Mouse (Mus musculus): ENCODE results near the gene Gm21988. TPM values are rescaled to one million over a fixed set of nuclear protein-coding genes. Genes with fewer than 3 reads are reported as not detected.

Gm21988 gene
- total RNA-seq (2014; rRNA removed) (3.4 and 5.5 TPM in 2 replicates), polyA plus RNA-seq (2015; fragmentation: Nextera tagmentation; extraction: Ambion mirVana) (18.6 and 20.1 TPM in 2 replicates)

- Histone ChIP-seq H3K4me1 (ENCODE audit: insufficient read depth, low read length) (peaks cover 9% of the 10 kb centered on the region; the same call in 1 of the 2 replicates), H3K27me3 (ENCODE audit: insufficient read depth, low read length) (0 out of 2 replicates have a peak, but pooled peaks cover 2% of the 10 kb centered on the region), H3K9me3 (ENCODE audit: low read length) (no peaks in the 10 kb centered on the region), H3K27ac (ENCODE audit: low read depth, low read length) (peak within 1 kb of the TSS; percentile 92), H3K4me2 (ENCODE audit: low read depth, low read length, poor library complexity, severe bottlenecking) (peak within 1 kb of the TSS; percentile 88), H3K36me3 (ENCODE audit: insufficient read depth, low read length) (peaks cover 12% of the 10 kb centered on the region; the same call in 1 of the 2 replicates), H3K9ac (replicated peaks; ENCODE audit: low read length, poor library complexity, severe bottlenecking) (peak within 1 kb of the TSS; percentile 86), H3K4me3 (ENCODE audit: low read depth, low read length) (peak within 1 kb of the TSS; percentile 77)
- ATAC-seq (ENCODE audit: low FRiP score) (peak; percentile 52), DNase-seq (ENCODE audit: low spot score) (peak; percentile 89)
- WGBS: under 1% methylated on average over 31 of the region's 35 CpGs
- TF ChIP-seq CTCF (IDR thresholded peaks at IDR 0.05): no peak
Measured at GRCm38 (mm10) chr11:70239541-70240279, at the start of gene Gm21988, which contains the start of gene Rnasek. Gene Gm21988 (minus strand): TSS chr11:70239830. Gene Rnasek (minus strand): TSS chr11:70239842.

- no peak overlapping the region for H3K27ac ChIP-seq (ENCODE audit: low read depth, low read length)
- H3K4me1 ChIP-seq (ENCODE audit: insufficient read depth, low read length): no peaks in the 10 kb centered on the region
- H3K36me3 ChIP-seq (ENCODE audit: insufficient read depth, low read length): no peaks in the 10 kb centered on the region
- H3K4me3 ChIP-seq (ENCODE audit: low read depth, low read length): no peak overlapping the region
- peak; percentile 22 for DNase-seq (ENCODE audit: low spot score)
- WGBS: 25% methylated on average over 6 of the region's 6 CpGs
- no peak for TF ChIP-seq CTCF (IDR thresholded peaks at IDR 0.05)
- H3K9ac ChIP-seq (replicated peaks; ENCODE audit: low read length, poor library complexity, severe bottlenecking): no peak overlapping the region
- no peaks in the 10 kb centered on the region for H3K9me3 ChIP-seq (ENCODE audit: low read length)
- ATAC-seq (ENCODE audit: low FRiP score): no peak
- H3K27me3 ChIP-seq (ENCODE audit: insufficient read depth, low read length): no peaks in the 10 kb centered on the region
- H3K4me2 ChIP-seq (ENCODE audit: low read depth, low read length, poor library complexity, severe bottlenecking): no peak overlapping the region
Measured at GRCm38 (mm10) chr11:70289236-70289635, 49.6 kb upstream of the Gm21988 start.

GRCm38 (mm10) chr11:70288102-70288501 lies 48.5 kb upstream of the Gm21988 start:
- no peak for ATAC-seq (ENCODE audit: low FRiP score)
- TF ChIP-seq CTCF (IDR thresholded peaks at IDR 0.05): no peak
- Histone ChIP-seq H3K4me3 (ENCODE audit: low read depth, low read length) (no peak overlapping the region), H3K36me3 (ENCODE audit: insufficient read depth, low read length) (no peaks in the 10 kb centered on the region), H3K27ac (ENCODE audit: low read depth, low read length) (no peak overlapping the region), H3K4me1 (ENCODE audit: insufficient read depth, low read length) (no peaks in the 10 kb centered on the region), H3K4me2 (ENCODE audit: low read depth, low read length, poor library complexity, severe bottlenecking) (no peak overlapping the region), H3K9ac (replicated peaks; ENCODE audit: low read length, poor library complexity, severe bottlenecking) (no peak overlapping the region), H3K9me3 (ENCODE audit: low read length) (no peaks in the 10 kb centered on the region), H3K27me3 (ENCODE audit: insufficient read depth, low read length) (no peaks in the 10 kb centered on the region)
- no peak for DNase-seq (ENCODE audit: low spot score)
- WGBS: 87% methylated on average over 10 of the region's 10 CpGs

GRCm38 (mm10) chr11:70285686-70286085 lies 46.1 kb upstream of the Gm21988 start:
- Histone ChIP-seq H3K9me3 (ENCODE audit: low read length) (no peaks in the 10 kb centered on the region), H3K36me3 (ENCODE audit: insufficient read depth, low read length) (no peaks in the 10 kb centered on the region), H3K4me1 (ENCODE audit: insufficient read depth, low read length) (no peaks in the 10 kb centered on the region), H3K4me3 (ENCODE audit: low read depth, low read length) (no peak overlapping the region), H3K9ac (replicated peaks; ENCODE audit: low read length, poor library complexity, severe bottlenecking) (no peak overlapping the region), H3K27ac (ENCODE audit: low read depth, low read length) (no peak overlapping the region), H3K4me2 (ENCODE audit: low read depth, low read length, poor library complexity, severe bottlenecking) (no peak overlapping the region), H3K27me3 (ENCODE audit: insufficient read depth, low read length) (no peaks in the 10 kb centered on the region)
- ATAC-seq (ENCODE audit: low FRiP score) (no peak), DNase-seq (ENCODE audit: low spot score) (no peak)
- TF ChIP-seq CTCF (IDR thresholded peaks at IDR 0.05): no peak
- WGBS: 91% methylated on average over 5 of the region's 5 CpGs

- Histone ChIP-seq H3K9me3 (ENCODE audit: low read length) (no peaks in the 10 kb centered on the region), H3K4me2 (ENCODE audit: low read depth, low read length, poor library complexity, severe bottlenecking) (no peak overlapping the region), H3K36me3 (ENCODE audit: insufficient read depth, low read length) (no peaks in the 10 kb centered on the region), H3K4me3 (ENCODE audit: low read depth, low read length) (no peak overlapping the region), H3K27ac (ENCODE audit: low read depth, low read length) (no peak overlapping the region), H3K27me3 (ENCODE audit: insufficient read depth, low read length) (no peaks in the 10 kb centered on the region), H3K9ac (replicated peaks; ENCODE audit: low read length, poor library complexity, severe bottlenecking) (no peak overlapping the region), H3K4me1 (ENCODE audit: insufficient read depth, low read length) (no peaks in the 10 kb centered on the region)
- WGBS: 85% methylated on average over 3 of the region's 3 CpGs
- DNase-seq (ENCODE audit: low spot score): peak; percentile 20
- no peak for TF ChIP-seq CTCF (IDR thresholded peaks at IDR 0.05)
- ATAC-seq (ENCODE audit: low FRiP score): no peak
Measured at GRCm38 (mm10) chr11:70284757-70285156, 45.1 kb upstream of the Gm21988 start.

- Histone ChIP-seq H3K27me3 (ENCODE audit: insufficient read depth, low read length) (no peaks in the 10 kb centered on the region), H3K9ac (replicated peaks; ENCODE audit: low read length, poor library complexity, severe bottlenecking) (no peak overlapping the region), H3K36me3 (ENCODE audit: insufficient read depth, low read length) (no peaks in the 10 kb centered on the region), H3K9me3 (ENCODE audit: low read length) (no peaks in the 10 kb centered on the region), H3K4me2 (ENCODE audit: low read depth, low read length, poor library complexity, severe bottlenecking) (no peak overlapping the region), H3K27ac (ENCODE audit: low read depth, low read length) (no peak overlapping the region), H3K4me3 (ENCODE audit: low read depth, low read length) (no peak overlapping the region), H3K4me1 (ENCODE audit: insufficient read depth, low read length) (no peaks in the 10 kb centered on the region)
- no peak for ATAC-seq (ENCODE audit: low FRiP score)
- WGBS: 83% methylated on average over 4 of the region's 4 CpGs
- TF ChIP-seq CTCF (IDR thresholded peaks at IDR 0.05): no peak
- DNase-seq (ENCODE audit: low spot score): no peak
Measured at GRCm38 (mm10) chr11:70283666-70284065, 44.0 kb upstream of the Gm21988 start.
